Mouse (Mus musculus) ovary, postnatal 36 days (tissue): ENCODE data around the gene Ablim1.
A peak's percentile ranks its signal among the peaks of the same experiment; 100 is the strongest.

Experiments used
- DNase-seq: peaks from one replicate; pipeline ENCODE4 v3.0.0; 2022; ENCODE audit warnings: low spot score, mixed read lengths

The Ablim1 gene

GRCm38 (mm10) chr19:57100753-57101446 is 213.8 kb downstream of the Ablim1 start:
- DNase-seq, result no peak

GRCm38 (mm10) chr19:57099986-57100385 is 214.7 kb downstream of the Ablim1 start:
- no peak for DNase-seq

GRCm38 (mm10) chr19:57099094-57099357 is 215.7 kb downstream of the Ablim1 start:
- DNase-seq, result no peak

GRCm38 (mm10) chr19:57098241-57099093 is 216.3 kb downstream of the Ablim1 start:
- peak; percentile 61 for DNase-seq

- no peak for DNase-seq
These were observed 219.4 kb downstream of the Ablim1 start for GRCm38 (mm10) chr19:57095340-57095739.

GRCm38 (mm10) chr19:57093698-57094004 is 221.1 kb downstream of the Ablim1 start:
- DNase-seq, result no peak

GRCm38 (mm10) chr19:57092958-57093697 is 221.6 kb downstream of the Ablim1 start:
- no peak for DNase-seq

- DNase-seq, result no peak
These were observed 223.4 kb downstream of the Ablim1 start for GRCm38 (mm10) chr19:57091278-57091677.

GRCm38 (mm10) chr19:57088804-57089369 is 225.8 kb downstream of the Ablim1 start:
- DNase-seq, result no peak

- DNase-seq, result no peak
These were observed 230.1 kb downstream of the Ablim1 start for GRCm38 (mm10) chr19:57084520-57085166.

- DNase-seq, result no peak
These were observed 230.8 kb downstream of the Ablim1 start for GRCm38 (mm10) chr19:57083887-57084286.

- DNase-seq, result no peak
These were observed 231.6 kb downstream of the Ablim1 start for GRCm38 (mm10) chr19:57083183-57083555.

GRCm38 (mm10) chr19:57082454-57083182 is 232.1 kb downstream of the Ablim1 start:
- no peak for DNase-seq

- no peak for DNase-seq
These were observed 233.2 kb downstream of the Ablim1 start for GRCm38 (mm10) chr19:57081536-57081935.

- DNase-seq, result no peak
These were observed 235.1 kb downstream of the Ablim1 start for GRCm38 (mm10) chr19:57079606-57079981.

GRCm38 (mm10) chr19:57078867-57079605 is 235.7 kb downstream of the Ablim1 start:
- DNase-seq, result no peak

- no peak for DNase-seq
These were observed 236.7 kb downstream of the Ablim1 start for GRCm38 (mm10) chr19:57077826-57078699.

GRCm38 (mm10) chr19:57073450-57073849 is 241.3 kb downstream of the Ablim1 start:
- DNase-seq, result no peak

- no peak for DNase-seq
These were observed 242.0 kb downstream of the Ablim1 start for GRCm38 (mm10) chr19:57072756-57073155.

- no peak for DNase-seq
These were observed 247.6 kb downstream of the Ablim1 start for GRCm38 (mm10) chr19:57067108-57067613.
